Mouse (Mus musculus) lung, postnatal 14 days (tissue): ENCODE results near the gene Slc34a1.

Source experiments
- DNase-seq: peaks from one replicate; pipeline ENCODE4 v3.0.0; 2021

Gene Slc34a1

GRCm38 (mm10) chr13:55444286-55444936, 46.4 kb downstream of the Slc34a1 start:
- DNase-seq: peak; percentile 86

DNA sequence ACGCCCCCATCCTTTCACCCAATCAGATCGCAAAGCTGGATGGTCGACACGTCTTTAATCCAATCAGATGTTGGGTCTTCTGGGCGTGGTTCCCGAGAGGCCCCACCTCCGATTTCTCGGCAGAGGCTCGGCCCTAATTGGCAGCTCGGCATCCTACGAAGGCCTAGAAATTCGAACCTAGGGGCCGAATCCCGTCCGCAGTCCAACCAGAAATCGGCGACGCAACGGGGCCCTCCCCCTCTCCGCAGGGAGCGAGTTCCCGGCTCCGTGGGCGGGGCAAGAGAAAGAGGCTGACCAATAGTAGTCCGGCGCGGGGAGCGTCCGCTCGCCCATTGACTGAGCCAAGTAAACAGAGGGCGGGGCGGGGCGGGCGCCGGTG, 46.9 kb downstream of the Slc34a1 start, which contains the start of gene Grk6:
Grk6 (plus strand) TSS at position 136 of the 379 bp plus-strand sequence.
- DNase-seq: peak; percentile 98

DNA sequence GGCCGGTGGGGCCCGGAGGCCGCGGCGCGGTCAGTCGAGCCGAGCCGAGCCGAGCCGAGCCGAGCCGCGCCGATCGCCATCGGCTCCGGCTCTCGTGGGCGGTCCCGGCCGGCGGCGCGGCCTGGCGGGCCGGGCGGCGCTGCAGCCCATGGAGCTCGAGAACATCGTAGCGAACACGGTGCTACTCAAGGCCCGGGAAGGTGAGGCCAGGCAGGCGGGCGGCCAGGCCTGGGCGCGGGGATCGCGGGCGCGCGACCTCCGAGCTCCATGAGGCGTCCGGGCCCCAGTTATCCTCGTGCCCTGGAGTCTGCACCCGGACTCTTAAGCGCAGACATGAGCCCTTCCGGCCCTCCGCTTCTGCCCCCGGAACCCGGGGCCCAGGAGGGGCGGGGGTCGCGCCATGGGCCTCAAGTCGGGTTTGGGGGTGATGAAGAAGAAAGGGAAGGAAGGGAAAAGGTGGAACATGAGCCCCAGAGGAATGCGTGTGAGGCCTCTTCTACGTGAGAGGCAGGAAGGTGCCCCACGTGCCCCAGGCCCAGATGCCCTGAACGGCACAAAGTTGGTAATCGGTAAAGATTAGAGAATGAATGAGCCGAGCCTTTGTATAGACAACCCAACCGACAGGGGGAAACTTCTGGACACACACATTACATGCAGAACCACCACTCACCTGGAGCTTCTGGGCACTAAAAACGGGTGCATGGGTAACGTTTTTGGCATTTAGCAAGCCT, 47.5 kb downstream of the Slc34a1 start:
- DNase-seq: no peak

DNA sequence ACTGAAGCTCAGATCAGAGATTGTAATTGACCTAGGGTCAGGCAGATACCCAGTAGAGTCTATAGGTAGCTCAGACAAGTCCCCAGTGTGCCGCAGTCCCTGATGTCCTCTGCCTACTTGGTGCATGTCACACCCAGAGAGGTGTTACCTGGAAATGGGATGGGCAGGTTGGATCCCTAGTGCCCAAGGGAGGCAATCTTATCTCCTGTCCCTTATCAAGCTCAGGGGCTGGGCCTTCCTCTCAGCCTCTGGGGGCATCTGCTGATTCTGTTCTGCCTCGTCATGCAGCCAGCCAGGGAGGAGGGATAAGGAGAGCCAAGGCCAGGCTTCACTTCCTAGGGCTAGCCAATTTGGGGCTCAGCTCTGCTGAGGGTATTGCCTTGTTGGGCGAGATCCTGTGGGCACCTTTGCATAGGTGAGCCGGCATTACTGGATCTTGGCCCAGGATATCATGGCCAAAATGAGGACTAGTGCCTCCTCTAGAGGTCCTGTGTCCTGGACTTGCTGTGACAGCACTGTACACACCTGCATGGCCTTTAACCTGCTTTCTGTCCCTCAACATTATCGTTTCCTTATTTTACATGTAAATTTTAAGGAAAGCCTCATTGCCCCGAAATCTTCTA, 48.6 kb downstream of the Slc34a1 start:
- no peak for DNase-seq

DNA sequence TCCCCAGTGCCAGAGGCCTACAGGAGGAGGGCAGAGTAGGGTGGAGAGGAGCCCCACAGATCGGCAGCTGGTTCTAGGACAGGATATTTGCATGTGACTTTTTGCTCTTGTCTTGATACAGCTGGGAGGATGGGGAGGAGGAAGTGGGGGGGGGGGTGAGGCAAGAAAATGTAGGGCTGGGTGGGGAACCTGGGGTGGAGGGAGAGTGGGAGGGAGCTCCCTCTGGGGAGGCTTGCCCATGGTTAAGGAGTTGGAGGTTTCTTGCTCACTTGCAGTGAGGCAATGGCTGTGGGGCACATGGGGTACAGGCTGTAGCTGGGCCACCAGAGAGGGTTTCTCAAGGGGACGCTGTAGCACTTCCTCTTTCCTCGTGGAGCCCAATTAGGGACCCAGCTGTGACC, 49.6 kb downstream of the Slc34a1 start:
- DNase-seq: peak; percentile 37

- no peak for DNase-seq
Measured at GRCm38 (mm10) chr13:55448131-55448530, 50.1 kb downstream of the Slc34a1 start.

GRCm38 (mm10) chr13:55449205-55449604, 51.2 kb downstream of the Slc34a1 start:
- no peak for DNase-seq

- DNase-seq: no peak
Measured at GRCm38 (mm10) chr13:55449679-55450441, 51.9 kb downstream of the Slc34a1 start.

GRCm38 (mm10) chr13:55450511-55450980, 52.6 kb downstream of the Slc34a1 start:
- peak; percentile 49 for DNase-seq

- DNase-seq: no peak
Measured at GRCm38 (mm10) chr13:55451296-55451695, 53.3 kb downstream of the Slc34a1 start.

DNA sequence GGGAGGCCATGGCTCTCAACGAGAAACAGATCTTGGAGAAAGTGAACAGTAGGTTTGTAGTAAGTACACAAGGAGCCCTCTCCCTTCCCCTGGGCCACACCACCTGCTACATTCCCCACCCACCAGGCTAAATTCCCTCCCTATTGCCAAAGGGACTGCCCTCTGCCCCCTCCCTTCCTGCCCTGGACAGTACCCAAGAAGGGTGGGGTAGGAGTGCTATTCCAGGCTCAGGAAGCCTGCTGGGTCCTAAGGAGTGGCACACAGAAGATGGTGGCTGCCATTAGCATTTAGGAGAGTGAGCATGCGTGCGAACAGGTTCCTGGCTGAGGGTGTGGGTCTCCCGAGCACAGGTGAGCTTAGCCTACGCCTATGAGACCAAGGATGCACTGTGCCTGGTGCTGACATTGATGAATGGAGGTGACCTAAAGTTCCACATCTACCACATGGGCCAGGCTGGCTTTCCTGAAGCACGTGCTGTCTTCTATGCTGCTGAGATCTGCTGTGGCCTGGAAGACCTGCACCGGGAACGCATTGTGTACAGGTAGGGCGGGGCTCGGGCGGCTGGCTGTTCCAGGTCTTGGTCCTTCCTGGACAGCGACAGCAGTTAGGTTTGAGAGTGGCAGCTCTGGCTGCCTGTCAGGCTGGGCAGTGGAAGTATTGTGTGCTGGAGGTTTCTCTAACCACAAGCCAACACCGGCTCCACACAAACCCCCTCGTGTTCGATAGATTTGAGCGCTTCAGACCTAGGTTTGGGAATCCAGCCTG, 54.0 kb downstream of the Slc34a1 start:
- DNase-seq: peak; percentile 52

DNA sequence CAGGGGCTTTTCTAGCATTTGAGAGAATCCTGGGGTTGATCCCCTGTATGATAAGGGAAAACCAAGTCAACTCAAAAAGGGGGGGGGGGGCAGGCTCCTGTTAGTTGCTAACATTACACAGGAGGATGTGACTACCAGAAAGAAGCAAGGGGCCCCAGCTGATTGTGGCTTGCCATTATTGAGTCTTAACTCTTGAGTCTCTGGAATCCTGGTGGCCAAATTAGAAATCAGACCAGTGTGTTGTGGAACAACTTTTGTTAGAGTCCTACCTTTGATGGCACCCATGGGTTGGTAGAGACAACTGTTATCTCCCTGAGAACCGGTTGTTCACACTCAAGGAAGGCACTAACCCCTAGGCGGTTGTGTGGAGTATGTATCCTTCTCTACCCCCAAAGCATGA, 65.0 kb downstream of the Slc34a1 start:
- DNase-seq: no peak

- no peak for DNase-seq
Measured at GRCm38 (mm10) chr13:55463399-55464026, 65.5 kb downstream of the Slc34a1 start.

- no peak for DNase-seq
Measured at GRCm38 (mm10) chr13:55464027-55464884, 66.3 kb downstream of the Slc34a1 start, which contains the start of gene Prr7. Gene Prr7 (plus strand): TSS chr13:55464267.

GRCm38 (mm10) chr13:55465184-55465583, 67.2 kb downstream of the Slc34a1 start:
- DNase-seq: no peak
